Comparison of ENCODE assay signal across 11 mouse cellular contexts in the genomic region with DNA sequence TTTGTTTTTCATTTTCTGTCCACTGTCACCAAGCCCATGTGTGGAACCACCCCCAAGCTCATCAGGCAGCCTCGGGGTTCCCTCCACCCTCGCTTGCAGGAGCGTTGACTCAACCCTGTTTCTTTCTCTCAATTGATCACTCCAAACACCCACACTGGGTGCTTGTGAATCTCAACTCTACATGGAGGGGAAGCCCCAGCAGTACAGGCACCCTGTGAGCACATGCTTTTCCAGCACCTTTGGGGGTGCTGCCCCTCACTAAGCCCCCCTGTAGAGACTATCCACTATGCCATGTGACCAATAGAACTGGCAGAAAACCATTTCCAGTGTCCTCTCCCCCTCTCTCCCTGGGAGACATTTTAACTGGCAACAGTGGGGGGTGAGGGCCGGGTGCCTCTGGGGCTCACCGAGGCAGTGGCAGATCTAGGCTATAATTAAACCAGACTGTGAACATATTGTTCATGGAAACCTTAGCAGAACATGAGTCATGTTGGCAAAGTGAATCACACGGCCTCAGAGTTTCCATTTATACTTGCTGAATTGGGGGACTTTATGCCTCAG.
DNase-seq lines count a peak whose midpoint lies in the region; ATAC-seq lines count a peak whose summit lies in the region.
"Had no signal": no experiment of that assay in that cellular context is flagged by ENCODE, and none has a peak within 500 bp of the region (broad histone marks: within the 10 kb centered on the region; RNA-seq: fewer than 3 reads in every experiment).

No protein-coding gene starts in this region.

- WGBS in heart, embryonic 16.5 days, result 47% methylated on average over 6 of the region's 6 CpGs
- WGBS in hindbrain, embryonic 11.5 days, result 67% methylated on average over 6 of the region's 6 CpGs
- 51% methylated on average over 6 of the region's 6 CpGs for WGBS in hindbrain, embryonic 14.5 days

- no peak overlapping the region for H3K9ac ChIP-seq in heart, embryonic 16.5 days (ENCODE audit: low read length)
- no peak overlapping the region for H3K9ac ChIP-seq in hindbrain, embryonic 11.5 days (ENCODE audit: low read depth, low read length)
- no peak overlapping the region for H3K9ac ChIP-seq in hindbrain, embryonic 14.5 days

- H3K4me3 ChIP-seq in heart, embryonic 16.5 days (ENCODE audit: low read length), result no peak overlapping the region
- no peak overlapping the region for H3K4me3 ChIP-seq in hindbrain, embryonic 11.5 days (ENCODE audit: low read depth, low read length)
- H3K4me3 ChIP-seq in hindbrain, embryonic 14.5 days (replicated peaks; ENCODE audit: low read length), result no peak overlapping the region
- H3K4me3 ChIP-seq: hindbrain, embryonic 10.5 days; megakaryocyte, embryonic 14.5 days had no signal

- DNase-seq in frontal cortex, adult 2 months (ENCODE audit: extremely low spot score in 1 of 2, low spot score in 1 of 2), result peak; percentile 40 to 74
- DNase-seq in frontal cortex, postnatal 25 days (ENCODE audit: low spot score in 2 of 2), result no peak
- DNase-seq in 3T3-L1 (ENCODE audit: low read depth, low spot score), result peak; percentile 82
- peak; percentile 86 for DNase-seq in brain, adult 2 months (ENCODE audit: low read depth, low spot score)
- DNase-seq in hindbrain, embryonic 11.5 days (ENCODE audit: low spot score), result no peak
- DNase-seq in hindbrain, embryonic 14.5 days (ENCODE audit: low spot score), result no peak
- DNase-seq in kidney, postnatal 10 days, result no peak

- no peaks in the 10 kb centered on the region for H3K36me3 ChIP-seq in heart, embryonic 16.5 days (ENCODE audit: control insufficient read depth, insufficient read depth)
- no peaks in the 10 kb centered on the region for H3K36me3 ChIP-seq in hindbrain, embryonic 11.5 days (ENCODE audit: control insufficient read depth, insufficient read depth, low read length)
- H3K36me3 ChIP-seq in hindbrain, embryonic 14.5 days (replicated peaks; ENCODE audit: control insufficient read depth, insufficient read depth), result no peaks in the 10 kb centered on the region
- H3K36me3 ChIP-seq: hindbrain, embryonic 10.5 days had no signal

- peaks cover 33% of the 10 kb centered on the region for H3K4me1 ChIP-seq in heart, embryonic 16.5 days (ENCODE audit: control insufficient read depth, insufficient read depth, low read length)
- no peaks in the 10 kb centered on the region for H3K4me1 ChIP-seq in hindbrain, embryonic 11.5 days (replicated peaks; ENCODE audit: control insufficient read depth, insufficient read depth, low read length)
- H3K4me1 ChIP-seq in hindbrain, embryonic 14.5 days (replicated peaks; ENCODE audit: control insufficient read depth, insufficient read depth, low read length), result 0 out of 2 replicates have a peak, but pooled peaks cover 1% of the 10 kb centered on the region
- H3K4me1 ChIP-seq: megakaryocyte, embryonic 14.5 days had no signal

- H3K9me3 ChIP-seq in heart, embryonic 16.5 days (replicated peaks; ENCODE audit: control insufficient read depth, low read length), result no peaks in the 10 kb centered on the region
- no peaks in the 10 kb centered on the region for H3K9me3 ChIP-seq in hindbrain, embryonic 11.5 days (ENCODE audit: control insufficient read depth, low read length)
- no peaks in the 10 kb centered on the region for H3K9me3 ChIP-seq in hindbrain, embryonic 14.5 days (ENCODE audit: control insufficient read depth, low read length)
- H3K9me3 ChIP-seq: G1E; hindbrain, embryonic 10.5 days; megakaryocyte, embryonic 14.5 days had no signal

- H3K27ac ChIP-seq in heart, embryonic 16.5 days (ENCODE audit: low read length), result peak overlapping the region; percentile 85
- H3K27ac ChIP-seq in hindbrain, embryonic 11.5 days (ENCODE audit: low read depth, low read length), result no peak overlapping the region
- H3K27ac ChIP-seq in hindbrain, embryonic 14.5 days, result no peak overlapping the region
- H3K27ac ChIP-seq: hindbrain, embryonic 10.5 days had no signal

- no peaks in the 10 kb centered on the region for H3K27me3 ChIP-seq in heart, embryonic 16.5 days (ENCODE audit: control insufficient read depth, insufficient read depth, low read length)
- H3K27me3 ChIP-seq in hindbrain, embryonic 11.5 days (ENCODE audit: control insufficient read depth, insufficient read depth, low read length), result 0 out of 2 replicates have a peak, but pooled peaks cover 6% of the 10 kb centered on the region
- H3K27me3 ChIP-seq in hindbrain, embryonic 14.5 days (ENCODE audit: control insufficient read depth, insufficient read depth, low read length), result peaks cover 5% of the 10 kb centered on the region; the same call in 1 of the 2 replicates

- peak; percentile 39 for ATAC-seq in heart, embryonic 16.5 days (replicated peaks; ENCODE audit: extremely low read depth, insufficient read depth, low FRiP score)
- no peak for ATAC-seq in hindbrain, embryonic 11.5 days (ENCODE audit: low FRiP score)
- ATAC-seq in hindbrain, embryonic 14.5 days (ENCODE audit: low FRiP score), result no peak

- H3K4me2 ChIP-seq in heart, embryonic 16.5 days (ENCODE audit: low read depth, low read length), result no peak overlapping the region; the same call in 1 of the 2 replicates
- no peak overlapping the region for H3K4me2 ChIP-seq in hindbrain, embryonic 11.5 days (replicated peaks; ENCODE audit: low read depth, low read length)
- no peak overlapping the region for H3K4me2 ChIP-seq in hindbrain, embryonic 14.5 days (replicated peaks)

Comparison
In these comparisons a context has a peak if more than half of its experiments do, and no peak if none do; other contexts are left out.
1. DNase-seq: peak in frontal cortex, adult 2 months (2 of 2), 3T3-L1 (single experiment) and brain, adult 2 months (single experiment); none in frontal cortex, postnatal 25 days (0 of 2), hindbrain, embryonic 11.5 days (single experiment), hindbrain, embryonic 14.5 days (single experiment) and kidney, postnatal 10 days (single experiment).